Mouse (Mus musculus) liver, adult (tissue): ENCODE results near the gene Ubash3b.

ENCODE experiments used
- GATA4 ChIP-seq: IDR thresholded peaks from 2 replicates; pipeline ENCODE4 v1.6.1; 2014; ENCODE audit warnings: mild to moderate bottlenecking, low read length; ENCODE audit not compliant: insufficient replicate concordance

Gene Ubash3b

DNA sequence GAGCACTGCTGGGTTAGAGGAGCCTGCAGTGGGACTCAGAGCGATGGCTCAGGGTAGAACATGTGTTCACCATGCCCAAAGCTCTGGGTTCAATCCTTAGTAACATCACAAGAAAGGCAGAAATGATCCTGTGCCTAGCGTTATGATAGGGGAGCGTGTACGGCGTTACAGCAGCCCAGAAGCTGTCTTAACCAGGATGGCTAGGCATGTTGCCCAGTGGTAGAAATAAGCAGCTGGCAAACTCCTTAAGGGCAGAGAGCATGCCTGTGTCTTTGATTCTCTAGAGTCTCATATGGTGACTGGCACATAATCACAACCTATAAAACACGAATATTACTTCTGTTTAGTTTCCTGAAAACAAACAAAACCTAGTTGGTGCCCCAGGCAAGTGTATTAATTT, 170.0 kb downstream of the Ubash3b start:
- TF ChIP-seq GATA4, result no peak

DNA sequence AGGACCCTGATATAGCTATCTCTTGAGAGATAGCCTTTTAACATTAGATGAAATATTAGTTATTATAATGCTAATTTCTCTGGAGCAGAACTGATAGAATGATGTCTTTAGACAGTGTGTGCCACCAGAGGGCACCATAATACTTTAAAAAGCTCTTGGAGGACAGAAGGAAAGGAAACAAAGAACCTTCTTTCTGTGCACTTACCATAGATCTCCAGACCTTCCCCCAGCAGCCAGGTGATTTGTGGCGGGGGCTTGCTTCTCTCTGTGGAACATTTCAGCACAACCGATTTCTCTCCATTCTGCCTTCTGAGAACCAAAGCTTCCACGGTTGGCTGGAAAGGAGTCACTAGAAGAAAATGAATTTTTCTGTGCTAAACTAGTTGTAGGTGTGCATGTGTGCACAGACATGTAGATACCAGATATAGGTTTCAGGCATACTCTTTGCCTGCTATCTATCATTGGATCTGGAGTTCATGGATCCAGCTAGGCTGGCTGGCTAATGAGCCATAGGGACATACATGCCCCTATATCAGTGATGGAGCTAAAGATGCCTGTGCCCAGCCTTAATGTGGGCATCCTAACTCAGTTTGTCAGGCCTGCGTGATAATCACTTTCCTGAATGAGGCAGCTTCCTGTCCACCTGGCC, 171.4 kb downstream of the Ubash3b start:
- no peak for TF ChIP-seq GATA4

DNA sequence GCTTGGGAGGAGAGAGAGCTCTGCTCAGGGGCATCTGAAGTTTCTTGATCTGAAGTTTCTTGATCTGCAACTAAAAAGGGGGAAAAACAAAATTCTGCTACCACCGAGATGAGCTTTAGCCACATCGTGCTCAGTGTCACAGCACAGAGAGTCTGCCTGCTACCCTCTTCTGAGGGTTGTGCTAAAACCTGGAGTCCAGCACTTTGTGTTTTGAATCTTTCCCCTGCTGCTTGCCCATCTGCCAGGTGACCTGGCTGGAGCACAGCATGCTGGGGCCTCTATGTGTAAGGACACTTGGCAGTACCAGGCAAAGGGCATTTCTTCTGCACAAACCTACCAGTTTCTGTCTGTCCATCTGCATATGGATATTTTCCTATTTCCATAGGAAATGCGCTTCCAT, 177.2 kb downstream of the Ubash3b start:
- TF ChIP-seq GATA4, result no peak

DNA sequence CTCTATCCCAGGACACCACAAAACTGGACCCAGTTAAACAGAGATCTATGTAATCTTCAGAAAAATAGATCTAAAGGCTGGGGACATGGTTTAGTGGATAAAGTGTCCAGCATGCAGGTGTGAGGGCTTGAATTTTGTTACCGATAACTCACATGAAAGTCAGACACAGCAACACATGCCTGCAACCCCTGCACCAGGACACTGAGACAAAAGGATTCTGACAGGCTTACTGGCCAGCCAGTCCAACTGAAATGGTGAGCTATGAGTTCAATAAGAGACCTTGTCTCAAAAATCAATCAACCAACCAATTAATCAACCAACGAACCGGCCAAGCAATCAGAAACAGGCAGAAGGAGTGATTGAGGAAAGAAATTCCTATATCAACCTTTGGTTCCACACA, 177.7 kb downstream of the Ubash3b start:
- TF ChIP-seq GATA4, result no peak

DNA sequence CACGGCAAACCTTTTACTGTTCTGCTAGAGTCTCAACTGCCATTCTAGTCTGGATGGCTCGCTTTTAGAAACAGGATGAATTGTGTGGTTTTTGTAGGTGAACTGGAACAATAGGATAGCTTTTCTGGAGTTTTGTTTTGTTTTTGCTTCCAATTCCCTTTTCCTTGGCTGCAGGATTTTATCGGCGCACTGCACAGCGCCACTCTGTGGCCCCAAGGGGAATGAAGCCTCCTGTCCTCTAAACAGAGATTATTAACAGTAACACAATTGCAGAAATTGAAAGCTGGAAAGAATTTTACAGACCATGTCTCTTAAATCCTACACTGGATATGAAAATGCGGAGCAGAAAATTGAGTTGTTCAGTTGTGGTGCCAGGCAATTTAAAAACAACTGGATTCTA, 179.0 kb downstream of the Ubash3b start:
- no peak for TF ChIP-seq GATA4

DNA sequence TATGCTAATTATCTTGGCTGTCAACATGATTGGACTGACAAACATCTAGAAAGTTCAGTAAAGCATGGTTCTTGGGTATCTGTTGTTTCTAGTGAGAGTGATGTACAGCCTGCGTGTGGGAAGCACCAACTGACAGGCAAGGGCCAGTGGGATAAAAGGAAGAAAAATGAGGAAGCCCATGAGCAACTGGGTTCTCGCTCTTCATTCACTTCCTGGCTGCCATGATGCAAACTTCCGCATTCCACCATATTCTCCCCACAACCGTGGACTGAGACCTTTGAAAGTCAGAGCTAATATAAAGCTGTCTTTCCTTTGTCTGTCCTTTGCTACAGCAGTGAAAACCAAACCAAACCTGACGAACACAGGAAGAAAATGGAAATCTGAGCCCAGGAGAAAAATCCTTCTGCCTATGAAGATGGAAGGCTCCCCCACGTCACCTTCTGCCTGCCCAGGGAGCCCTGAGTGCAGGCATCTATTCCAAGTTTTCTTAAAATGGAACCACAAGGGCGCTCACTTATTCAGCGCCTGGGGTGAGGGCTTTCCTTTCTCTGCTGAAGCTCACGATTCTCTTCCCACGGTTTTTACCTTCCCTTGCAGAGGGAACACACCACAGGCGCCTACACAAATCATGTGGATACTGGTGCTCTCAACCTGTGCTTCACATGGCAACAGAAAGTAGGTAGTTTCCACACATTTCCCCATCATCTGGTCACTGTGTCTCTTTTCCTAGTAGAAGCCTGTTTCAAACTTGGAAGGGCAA, 187.3 kb downstream of the Ubash3b start:
- TF ChIP-seq GATA4, result no peak

DNA sequence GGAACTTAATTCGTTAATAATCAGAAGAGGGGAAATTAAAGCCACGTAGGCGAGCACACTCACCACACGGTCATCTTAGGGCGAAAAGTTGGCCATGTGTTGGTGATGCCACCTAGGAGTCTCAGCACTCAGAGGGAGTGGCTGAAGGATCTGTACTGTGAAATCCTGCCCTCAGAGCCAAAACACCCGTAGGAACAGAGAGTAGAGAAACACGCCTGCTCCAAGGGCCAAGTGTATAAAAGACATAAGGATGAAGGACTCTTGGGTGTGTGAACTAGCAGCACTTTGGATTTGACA, 197.1 kb downstream of the Ubash3b start:
- TF ChIP-seq GATA4, result no peak

DNA sequence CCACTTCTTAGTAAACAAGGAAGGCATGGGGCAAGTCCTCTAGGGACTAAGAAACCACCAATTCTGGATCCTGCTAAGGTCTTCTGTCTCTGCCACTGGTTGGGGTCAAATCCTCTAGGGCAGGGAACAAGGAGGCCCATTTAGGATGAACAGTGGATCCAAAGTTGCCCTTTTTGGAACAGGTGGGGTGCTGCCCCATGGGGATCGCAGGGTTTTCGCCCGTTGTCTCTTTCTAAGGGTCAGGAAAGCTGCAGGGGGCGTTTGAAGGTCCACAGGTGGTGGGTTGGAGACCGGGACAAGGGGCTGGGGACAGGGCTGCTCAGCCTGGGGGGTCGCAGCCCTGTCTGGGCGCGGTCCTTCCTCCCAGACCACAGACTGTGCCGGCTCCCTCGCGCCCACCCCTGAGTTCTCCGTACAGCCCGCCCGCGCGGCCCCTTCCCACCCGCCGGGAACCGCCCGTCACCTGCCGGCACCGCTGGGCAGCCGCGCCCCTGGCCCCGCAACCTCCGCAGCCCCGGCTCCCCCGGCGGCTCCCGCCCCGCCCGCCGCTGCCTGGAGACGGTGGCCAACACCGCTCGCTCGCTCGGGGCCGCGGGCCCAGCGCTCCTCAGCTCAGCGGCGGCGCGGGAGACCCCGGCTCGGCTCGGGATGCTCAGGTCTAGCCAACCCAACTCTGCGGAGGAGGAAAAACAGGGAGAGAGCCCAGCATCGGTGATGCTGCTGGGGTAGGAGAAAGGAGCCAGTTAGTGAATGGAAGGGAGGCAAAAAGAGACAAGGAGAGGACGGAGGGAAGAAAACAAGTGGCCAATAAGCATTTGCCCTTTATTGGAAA, 197.7 kb downstream of the Ubash3b start, which contains the start of gene Jhy:
Jhy (minus strand) TSS at position 533 of the 832 bp plus-strand sequence.
- no peak for TF ChIP-seq GATA4

DNA sequence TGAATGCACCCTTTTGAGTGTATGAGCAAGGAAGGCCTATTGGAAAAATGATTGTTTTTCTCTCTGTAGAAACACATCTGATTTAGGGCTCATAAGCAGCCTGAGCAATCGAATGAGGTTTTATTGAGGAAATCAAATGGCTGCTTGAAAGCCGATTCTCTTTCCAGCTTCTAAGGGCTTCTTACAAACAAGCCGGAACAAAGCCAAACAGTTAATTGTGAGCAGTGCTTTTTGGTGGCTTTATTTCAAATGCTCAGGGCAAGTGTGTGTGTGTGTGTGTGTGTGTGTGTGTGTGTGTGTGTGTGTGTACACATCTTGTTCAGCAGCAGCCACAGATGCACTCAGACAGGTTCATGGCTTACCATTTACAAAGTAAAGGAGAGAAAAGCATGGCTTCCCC, 200.1 kb downstream of the Ubash3b start:
- no peak for TF ChIP-seq GATA4
